Mouse (Mus musculus) adrenal gland, adult 18-20 months (tissue): Measurements from ENCODE around the gene Tenm4. TPM values are rescaled to one million over a fixed set of nuclear protein-coding genes. Genes with fewer than 3 reads are reported as not detected.

Experiments
- DNase-seq, 2 experiments: peaks; one replicate each; pipeline ENCODE4 v3.0.0; 2021 to 2022; ENCODE audit warnings: low spot score in 2 of 2
- total RNA-seq, 2 experiments: library from RNA; stranded (reverse); gene quantifications; 1 replicate in 1 of 2; 2 replicates in 1 of 2; pipeline ENCODE4 v1.2.3; 2021

Gene Tenm4
- total RNA-seq, 2 experiments from 2014 or later = 11.8 to 27.2 TPM

DNA sequence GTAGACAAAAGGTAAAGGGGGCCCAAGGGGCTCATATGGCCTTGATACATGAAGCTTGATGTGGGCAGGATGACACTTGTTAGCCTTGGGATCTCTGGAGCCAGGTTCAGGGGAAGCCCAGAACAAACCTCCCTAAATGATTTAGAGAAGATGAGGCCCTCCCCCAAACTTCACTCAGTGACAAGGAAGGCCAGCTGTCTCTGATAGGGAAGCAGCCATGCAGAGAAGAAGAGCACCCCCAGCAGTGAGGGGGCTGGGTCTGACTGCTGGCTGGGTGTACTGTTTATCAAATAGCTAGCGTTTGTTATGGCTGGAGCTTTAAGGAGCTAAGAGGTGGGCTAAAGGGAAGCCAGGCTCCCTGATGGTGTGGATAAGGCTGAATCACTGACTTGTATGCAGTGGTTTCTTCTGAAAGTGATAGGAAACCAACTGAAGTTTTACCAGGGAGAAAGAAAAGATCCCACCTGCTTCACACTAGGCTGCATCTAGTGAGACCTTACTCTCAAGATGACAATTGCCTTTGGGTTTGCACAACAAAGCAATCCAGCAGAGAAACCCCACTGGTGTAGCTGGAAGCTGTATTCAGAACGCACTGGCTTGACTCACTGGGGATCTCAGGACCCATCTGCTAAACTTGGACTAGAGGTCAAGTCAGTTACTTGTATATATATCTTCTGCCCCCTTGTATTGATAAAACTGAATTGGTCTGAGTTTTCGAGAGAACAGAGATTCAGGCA lies 392.5 kb downstream of the Tenm4 start:
- DNase-seq = no peak

DNA sequence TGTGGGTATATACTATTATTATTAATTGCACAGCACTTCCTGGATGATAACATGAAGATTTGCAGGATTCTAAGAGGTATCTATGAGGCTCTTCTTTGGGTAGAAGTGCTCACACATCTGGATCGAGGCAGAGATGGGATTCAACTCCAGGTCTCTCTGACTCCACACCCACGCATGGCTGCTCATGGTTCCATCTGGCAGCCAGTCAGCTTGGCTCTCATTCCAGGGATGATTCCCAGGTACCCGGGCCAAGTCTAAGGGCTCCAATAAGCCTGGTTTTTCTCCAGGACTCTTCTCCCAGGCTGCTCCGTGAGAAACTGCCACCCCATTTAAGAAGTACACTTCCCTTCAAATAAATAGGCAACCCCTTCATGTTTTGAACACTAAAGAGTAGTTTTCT lies 394.8 kb downstream of the Tenm4 start:
- DNase-seq = no peak

DNA sequence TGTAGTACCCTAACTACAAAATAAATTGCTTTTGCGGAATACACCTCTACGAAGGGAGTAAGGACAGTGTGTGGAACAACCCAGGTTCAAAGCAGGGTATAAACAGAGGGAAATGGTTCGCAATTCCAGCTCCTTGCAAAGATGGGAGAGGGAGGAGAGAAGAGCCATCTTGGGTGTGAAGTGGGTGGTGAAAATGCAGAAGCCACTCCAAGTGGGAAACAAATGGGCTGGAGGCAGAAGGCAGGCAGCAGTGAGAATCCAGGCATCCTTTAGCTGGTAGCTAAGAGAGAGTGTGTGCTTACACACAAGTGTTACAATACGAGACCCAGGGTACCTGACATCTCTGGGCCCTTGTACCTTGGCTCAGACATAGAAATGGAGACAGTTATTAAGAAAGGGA lies 395.2 kb downstream of the Tenm4 start:
- DNase-seq = no peak

DNA sequence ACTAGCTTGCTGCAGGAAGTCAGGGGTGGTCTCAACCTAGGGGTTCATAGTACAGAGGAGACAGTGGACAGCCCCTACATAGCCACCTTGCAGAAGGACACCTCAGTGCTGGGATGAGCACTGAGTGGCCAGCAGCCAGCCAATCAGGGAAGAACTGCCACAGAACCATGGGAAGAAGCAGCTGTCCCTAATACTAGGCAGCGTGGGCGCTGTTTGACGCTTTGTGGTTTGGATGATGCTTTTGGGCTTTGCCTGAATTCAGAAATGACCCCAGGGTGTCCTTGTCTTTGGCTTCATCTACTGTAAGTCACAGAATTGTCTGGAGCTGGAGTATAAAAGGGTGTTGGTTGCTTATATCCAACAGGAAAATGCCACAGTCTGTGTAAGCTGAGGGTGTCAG lies 397.0 kb downstream of the Tenm4 start:
- DNase-seq = no peak

DNA sequence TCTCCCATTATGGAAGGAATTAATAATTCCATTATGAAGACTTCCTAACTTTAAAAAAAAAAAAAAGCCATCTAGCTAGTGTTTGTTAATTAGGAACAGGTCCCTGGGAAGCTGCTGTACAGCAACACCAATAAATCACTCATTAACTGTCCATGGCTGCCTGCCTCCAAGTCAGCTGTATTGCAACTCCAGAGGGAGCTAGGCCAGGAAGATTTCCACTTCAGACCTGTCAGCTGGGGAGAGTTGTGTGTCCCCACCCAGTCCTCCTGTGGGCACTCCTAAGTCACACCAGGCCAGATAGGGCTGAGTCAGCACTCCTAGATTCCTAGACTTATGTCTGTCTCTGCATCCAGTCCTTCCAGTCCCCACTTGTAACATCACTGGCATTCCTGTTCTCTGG lies 399.9 kb downstream of the Tenm4 start:
- no peak for DNase-seq

DNA sequence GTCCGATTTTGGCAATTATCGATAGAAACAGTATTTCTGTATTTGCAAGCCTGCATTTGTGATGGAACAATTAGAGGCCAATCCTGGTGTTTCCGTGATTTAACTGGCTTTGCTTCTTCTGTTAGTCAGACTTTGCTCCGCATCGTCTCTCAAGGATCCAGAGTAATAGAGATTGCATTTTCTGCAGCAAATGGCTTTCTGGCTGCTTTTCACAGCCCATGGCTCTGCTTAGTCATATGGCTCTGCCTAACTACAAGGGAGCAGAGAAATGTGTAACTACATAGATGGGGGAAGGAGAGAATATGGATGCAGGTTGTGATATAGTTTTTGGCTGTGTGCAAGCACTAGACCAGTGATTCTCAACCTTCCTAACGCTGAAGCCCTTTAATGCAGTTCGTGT lies 401.9 kb downstream of the Tenm4 start:
- no peak for DNase-seq

DNA sequence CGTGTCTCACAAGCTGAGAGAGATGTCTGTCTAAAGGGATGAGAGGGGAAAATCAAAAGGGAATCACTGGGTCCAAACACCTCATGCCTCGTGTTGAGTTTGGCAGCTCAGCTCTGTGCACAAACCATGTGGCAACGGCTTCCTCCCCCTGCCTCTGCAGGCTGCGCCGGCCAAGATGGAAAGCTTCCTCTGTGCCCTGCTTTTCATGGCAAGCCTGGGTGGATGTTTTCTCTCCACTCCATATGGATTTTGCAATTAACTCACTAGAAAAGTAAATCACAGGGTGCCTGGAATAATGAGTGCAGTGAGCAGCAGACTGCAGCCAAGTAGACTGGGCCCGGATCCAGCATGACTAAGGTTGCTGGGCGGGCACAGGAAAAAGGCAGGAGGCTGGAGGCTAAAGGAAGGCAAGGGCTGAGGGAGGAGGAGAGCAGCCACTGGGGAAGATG lies 404.2 kb downstream of the Tenm4 start:
- DNase-seq = peak; percentile 68 to 75

DNA sequence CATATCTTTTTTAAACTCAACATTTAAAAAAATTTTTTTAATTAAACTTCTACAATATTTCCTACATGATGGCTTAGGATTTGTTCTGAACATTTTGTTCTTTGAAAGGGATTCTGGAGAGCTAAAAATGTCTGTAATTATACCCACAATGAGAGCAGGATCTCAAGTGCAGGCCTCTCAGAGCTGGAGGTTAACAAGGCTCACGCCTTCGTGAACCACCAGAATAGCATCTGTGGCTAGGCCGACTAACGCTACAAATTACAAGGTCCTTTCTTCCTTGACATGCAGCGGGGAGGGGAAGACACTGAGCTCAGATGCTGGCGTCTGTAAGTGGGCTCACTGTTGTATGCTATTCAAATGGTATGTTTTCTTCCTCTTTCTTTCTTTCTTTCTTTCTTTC lies 411.7 kb downstream of the Tenm4 start:
- DNase-seq = no peak

DNA sequence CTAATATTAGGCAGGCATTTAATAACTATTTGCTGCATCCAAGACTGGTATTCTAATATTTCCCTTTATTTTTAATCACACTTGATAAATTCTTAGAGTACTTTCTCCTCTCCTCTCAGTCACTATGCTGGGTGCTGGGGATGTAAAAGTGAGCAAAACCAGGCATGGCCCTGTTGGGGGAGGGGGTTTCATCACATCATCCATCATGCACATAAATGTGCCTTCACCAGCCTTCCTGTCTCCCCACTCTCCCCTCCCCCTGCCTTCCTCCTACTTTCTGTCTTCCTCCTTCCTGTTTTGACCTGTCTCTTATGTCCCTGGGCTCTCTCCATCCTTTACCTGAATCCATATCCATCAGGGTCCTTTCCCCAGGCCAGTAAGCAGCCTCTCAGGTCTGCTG lies 416.4 kb downstream of the Tenm4 start:
- no peak for DNase-seq

DNA sequence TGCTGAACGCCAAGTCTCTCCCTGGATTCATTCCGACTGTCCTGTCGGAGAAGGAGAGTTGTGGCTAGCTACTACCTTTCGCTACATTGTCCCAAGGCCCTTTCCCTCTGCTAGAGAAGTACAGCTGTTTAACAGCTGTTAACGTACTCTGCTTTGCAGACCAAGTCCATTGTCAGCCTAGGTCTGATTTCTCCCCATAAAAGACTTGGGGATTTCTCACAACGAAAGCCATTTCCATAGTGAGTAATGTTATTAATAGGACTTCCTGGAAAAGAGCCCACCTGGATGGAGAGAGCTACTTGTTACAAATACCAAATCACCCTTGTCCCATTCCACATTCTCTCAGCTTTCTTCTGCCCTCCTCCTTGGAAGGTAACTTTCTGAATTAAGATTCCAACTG lies 417.5 kb downstream of the Tenm4 start:
- no peak for DNase-seq

DNA sequence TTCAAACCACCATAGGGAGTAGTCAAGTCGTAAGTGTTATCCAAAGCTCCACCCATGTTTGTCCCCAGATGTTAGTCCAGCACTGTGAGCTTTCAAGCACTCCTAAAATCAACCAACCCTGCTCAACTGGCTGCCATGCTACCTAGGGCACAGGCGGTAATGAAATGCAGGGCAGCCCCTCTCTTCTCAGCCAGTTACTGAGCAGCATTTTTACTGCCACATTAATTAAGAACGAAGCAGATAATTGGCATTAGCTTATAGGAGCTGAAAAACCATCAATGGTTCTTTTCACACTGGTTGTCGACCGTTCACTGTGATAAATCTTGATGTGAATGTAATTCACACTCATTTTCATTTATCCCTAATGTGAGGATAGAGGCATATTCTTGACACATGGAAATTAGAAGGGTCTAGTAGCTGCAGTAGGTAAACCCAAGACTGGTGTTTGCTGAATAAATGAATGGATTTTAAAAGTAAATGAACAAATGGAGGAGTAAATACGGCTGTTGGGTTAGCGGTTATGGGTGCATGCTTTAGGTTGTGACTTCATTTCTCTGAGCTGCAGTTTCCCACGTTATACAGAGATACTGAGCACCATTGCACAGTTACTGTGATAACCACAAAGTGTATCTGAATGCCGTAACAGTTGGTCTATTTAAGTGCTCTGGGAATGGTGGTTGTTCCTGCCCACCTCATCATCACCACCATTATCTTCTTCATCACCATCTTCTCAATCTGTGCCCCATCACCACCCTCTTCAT lies 424.7 kb downstream of the Tenm4 start:
- DNase-seq = no peak

DNA sequence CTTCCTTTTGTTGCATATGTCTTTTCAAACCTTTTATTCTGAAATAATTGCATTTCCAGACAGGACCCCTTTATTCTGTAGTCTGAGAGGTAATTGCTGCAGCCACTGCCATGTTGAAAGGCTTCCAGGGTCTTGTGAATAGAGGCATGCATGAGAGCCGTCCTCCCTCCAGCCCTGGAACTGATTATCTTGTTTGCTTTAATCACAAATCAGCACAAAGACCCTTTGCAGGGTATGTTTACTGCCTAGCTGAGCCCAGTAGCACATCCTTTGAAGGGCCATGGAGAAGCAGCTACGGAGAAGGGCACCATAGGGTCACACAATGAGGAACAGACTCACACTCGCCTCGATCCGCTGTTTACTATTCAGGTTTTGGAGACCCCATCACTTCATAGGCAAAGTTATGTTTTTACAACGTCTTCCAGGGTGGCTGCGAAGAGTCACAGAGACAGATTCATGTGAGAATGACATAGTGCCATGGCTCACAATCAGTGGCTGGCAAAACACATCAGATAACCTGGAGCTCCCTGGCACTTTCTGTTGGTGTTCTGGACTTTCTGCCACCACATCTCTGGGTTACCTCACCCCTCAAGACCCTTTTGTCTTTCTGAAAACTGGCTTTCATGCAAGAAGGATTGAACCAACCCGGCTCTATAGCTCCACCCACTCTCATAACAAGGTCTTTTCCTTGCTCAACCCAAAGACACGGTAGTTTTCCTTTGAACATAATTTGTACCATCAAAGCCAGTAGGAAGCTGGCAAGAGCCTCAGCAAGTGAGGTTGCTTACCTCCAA lies 425.6 kb downstream of the Tenm4 start:
- DNase-seq = no peak

DNA sequence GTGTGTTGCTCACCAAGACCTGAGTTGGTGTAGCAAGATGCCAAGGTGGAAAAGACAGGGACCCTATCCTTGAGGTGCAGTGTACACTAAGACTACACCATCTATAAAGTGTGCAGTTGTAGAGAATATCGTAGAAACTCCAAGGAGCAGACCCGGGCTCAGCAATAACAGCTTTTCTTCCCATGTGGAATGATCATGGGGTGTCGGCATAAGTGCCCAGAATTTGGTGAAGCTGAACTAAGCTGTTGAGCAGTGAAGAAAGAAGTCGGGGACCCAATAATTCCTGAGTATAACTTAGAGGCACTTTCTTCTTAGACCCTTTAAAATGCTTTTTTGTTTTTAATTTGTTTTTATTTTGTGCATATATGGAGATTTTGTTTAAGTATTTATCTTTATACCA lies 426.8 kb downstream of the Tenm4 start:
- no peak for DNase-seq

DNA sequence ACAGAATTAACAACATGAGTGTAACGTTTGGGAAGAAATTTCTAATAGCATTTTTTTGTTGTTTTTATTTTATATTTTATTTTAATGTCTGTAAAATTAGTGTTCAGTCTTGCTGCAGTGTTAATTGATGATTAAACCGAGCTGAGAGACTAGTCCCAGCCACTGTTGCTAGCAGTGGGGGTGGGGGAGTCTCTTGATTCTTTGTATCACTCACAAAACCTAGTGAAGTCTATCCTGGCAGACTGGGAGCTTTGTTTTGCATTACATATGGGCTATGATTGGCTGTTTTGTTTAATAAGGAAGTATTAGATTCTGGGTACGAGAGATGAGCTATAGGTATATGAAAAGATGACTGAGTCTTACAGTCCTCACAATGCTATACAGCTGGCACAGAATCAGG lies 428.0 kb downstream of the Tenm4 start:
- DNase-seq = no peak

DNA sequence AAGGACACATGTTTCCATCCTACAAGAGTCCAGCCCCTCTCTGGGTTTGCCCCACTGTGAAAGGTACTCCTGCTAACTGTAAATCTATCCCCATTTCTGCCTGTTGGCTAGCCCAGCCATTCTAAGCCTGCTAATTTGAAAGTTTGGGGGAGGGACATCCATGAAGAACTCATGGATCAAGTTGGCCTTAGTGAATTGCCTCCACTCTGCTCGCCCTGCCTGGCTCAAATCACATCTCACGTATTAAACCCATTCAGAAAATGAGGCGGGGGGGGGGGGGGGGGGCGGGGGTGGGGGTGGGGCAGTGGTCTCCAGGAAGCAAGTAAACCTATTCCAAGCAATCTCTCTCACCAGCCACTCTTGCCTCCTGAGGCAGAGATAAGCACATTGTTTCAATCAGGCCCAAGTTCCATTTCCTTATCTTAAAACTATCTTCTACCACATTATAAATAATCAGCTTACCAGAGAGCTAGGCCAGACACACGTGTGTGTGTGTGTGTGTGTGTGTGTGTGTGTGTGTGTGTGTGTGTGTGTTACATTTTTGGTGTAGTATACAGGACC lies 429.4 kb downstream of the Tenm4 start:
- DNase-seq = no peak

DNA sequence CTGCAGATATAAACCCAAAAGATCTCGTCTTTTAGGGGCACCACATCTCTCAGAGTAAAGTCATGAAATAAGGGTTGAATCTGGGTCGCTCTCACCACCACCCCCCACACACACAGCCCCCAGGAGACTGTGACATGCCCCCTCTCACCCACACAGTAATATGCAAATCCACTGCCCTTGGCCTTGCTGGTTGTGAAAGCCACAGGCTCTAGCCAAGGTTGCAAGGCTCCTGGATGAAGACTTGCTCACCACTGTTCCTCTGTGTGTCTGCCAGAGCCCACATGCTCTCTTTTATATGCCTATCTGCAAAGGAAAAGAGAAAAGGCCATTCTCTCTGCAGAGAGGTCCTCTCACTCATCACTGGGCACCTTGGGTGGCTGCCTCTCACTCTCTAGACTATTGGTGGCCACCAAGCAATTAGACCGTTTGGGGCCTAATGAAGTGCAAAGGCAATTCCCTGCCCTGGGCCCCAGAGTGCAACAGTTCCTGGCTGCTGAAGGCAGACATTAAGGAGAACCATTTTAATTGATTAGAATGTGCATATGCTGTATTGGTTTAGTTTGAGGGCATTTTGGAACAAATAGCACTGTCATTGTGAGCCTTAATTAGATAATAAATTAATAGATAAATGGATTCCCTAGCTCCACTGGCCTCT lies 433.2 kb downstream of the Tenm4 start:
- peak in 1 of 2 experiments; percentile 15 for DNase-seq

DNA sequence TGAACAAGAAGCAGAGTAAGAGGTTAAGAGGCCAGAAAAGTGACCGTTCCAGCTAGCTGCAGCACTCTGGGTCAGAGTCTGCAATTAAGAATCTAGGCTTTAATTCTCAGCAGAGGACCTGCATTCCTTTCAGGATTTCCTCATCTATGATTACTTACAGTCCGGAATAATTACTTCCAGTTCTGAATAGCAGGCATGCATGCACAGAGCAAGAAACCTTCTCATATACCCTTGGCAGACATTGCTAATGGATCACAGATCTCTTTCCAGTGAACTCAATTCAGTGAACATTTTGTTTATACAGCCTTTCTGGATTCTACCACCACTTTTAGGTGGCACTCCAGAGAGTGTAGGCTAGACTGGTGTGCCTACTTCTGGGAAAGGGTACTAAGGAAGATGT lies 434.3 kb downstream of the Tenm4 start:
- no peak for DNase-seq

DNA sequence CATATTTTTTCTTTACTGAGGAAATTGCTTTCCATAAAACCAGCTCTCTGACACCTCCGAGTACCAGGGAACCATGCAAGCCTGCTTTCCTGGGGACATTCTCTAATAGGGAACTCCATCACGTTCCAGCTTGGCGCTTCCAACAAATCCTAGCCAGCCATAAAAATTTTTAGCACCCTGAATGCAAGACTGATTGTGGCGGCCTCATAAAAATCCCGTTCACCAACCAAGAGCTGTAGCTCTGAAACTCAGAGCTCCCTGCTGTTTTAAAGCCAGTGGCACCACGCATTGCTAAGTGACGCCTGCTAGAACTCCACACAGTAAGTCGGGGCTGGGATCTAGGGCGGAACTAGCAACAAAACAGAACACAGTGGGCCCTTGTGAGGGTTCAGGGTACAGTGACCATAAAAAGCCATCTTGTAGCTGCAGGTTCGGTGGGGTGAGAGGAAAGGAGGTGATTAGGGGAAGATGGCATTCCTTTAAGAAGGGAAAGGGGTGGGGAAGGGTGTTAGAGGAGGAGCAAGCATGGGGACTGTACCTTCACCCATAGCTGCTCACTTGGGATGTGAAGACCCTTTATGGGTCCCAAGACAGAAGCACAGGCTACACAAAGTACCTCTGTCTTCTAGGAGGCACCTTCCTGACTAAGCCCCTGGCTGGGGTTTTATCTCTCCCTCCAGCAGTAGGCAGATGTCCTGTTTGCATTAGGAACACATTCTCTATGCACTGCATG lies 439.0 kb downstream of the Tenm4 start:
- no peak for DNase-seq

DNA sequence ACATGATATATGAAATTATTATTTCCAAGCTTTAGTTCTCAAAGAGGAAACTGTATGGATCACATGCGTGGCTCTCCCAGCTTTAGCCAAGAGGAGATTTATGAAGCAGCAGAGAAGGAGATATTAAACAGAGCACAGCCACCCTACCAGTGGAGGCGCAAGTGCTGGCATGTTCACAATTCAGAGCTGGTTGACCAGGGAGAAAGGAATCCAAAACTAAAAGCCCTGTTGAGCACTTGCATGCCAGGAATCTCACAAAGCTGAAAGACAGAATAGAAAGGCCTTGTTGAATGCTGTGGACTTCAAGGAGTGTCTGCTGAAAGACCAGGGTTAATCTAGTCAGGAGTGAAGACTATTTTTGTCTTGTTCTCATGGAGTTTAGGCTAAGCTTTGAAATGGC lies 446.3 kb downstream of the Tenm4 start:
- DNase-seq = no peak

DNA sequence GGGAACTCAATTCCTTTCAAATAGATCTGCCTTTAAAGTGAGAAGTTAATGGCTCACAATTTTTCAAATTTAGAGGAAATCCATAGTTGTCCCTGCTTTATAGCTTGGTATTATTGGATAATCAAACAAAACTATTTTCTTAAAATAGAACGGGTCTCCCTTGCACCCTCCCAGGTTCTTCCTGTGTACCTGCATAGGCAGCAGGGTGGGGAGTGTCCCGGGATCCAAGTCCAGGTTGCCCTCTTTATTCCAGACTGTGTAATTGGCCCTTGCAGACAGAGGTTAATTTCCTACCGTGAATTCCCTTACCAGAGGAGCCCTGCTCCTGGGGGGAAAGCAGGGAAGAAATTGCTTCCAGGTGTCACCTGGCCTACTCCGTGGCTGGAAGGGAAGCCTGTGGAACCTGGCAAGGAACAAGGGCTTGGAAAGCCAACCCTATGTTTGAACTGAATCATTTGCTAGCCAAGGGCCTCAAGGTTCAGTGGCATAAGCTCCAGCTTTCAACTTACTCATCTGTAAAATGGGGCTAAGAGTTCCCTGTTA lies 449.0 kb downstream of the Tenm4 start:
- DNase-seq = no peak
